Mouse (Mus musculus) stomach, postnatal 0 days (tissue): Measurements from ENCODE around the gene Naxd.

Experiments
- CTCF ChIP-seq: IDR thresholded peaks from 2 replicates; pipeline ENCODE4 v1.5.1; 2016; ENCODE audit warnings: antibody characterized with exemption, low read depth, mild to moderate bottlenecking, moderate library complexity
- EP300 ChIP-seq: optimal IDR thresholded peaks from 2 replicates; pipeline ENCODE3; 2016; ENCODE audit warnings: antibody characterized with exemption

GRCm38 (mm10) chr8:11542866-11543265 lies 45.6 kb downstream of the Naxd start:
- TF ChIP-seq CTCF = no peak
- no peak for TF ChIP-seq EP300
